Mouse (Mus musculus) brain, embryonic 14.5 days (tissue): ENCODE data around the gene Cend1. TPM values are rescaled to one million over a fixed set of nuclear protein-coding genes. Genes with fewer than 3 reads are reported as not detected.

Experiments used
- DNase-seq: peaks from one replicate; pipeline ENCODE4 v3.0.0-alpha.2; 2011; ENCODE audit warnings: low read depth
- CTCF ChIP-seq: fragments of 200-500 bp; IDR thresholded peaks from 2 replicates; pipeline ENCODE4 v1.5.1; 2012; ENCODE audit warnings: inconsistent platforms, mild to moderate bottlenecking, moderate library complexity, borderline replicate concordance; ENCODE audit not compliant: insufficient read depth, insufficient read length; ENCODE audit errors: extremely low read depth
- POLR2A ChIP-seq: fragments of 200-500 bp; IDR thresholded peaks from 2 replicates; pipeline ENCODE4 v1.6.1; 2012; ENCODE audit warnings: mild to moderate bottlenecking, inconsistent platforms, borderline replicate concordance; ENCODE audit not compliant: poor library complexity, insufficient read depth, insufficient read length, severe bottlenecking; ENCODE audit errors: extremely low read depth
- polyA plus RNA-seq: library from polyadenylated mRNA; depleted of rRNA; stranded (reverse); fragments of >200 nt; gene quantifications from 2 replicates; pipeline ENCODE4 v1.2.3, GENCODE M21; 2012

Cend1 gene
- polyA plus RNA-seq, 1 experiment = 54.4 TPM

DNA sequence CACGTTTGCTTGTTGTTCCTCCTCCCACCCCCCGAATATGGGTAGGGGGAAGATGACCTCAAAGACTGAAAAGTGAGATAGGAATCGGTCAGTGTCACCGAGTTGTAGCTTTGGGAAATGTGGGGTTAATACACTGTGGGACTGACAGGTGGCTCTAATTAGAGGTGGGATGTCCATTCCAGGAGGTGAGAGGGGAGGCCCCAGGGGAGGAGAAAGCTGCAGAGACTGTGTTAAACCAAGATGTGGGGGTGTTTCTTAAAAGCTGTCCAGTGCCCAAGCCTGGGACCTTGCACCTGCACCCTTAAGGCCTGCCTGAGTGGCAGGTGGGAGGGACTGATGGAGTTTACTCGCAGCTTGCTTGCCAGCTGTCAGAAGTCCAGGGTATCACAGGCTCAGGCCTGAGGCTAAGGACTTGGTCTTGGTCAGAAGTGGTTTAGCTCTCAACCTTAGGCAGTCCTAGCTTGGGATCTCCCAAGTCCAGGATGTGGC, 33.1 kb upstream of the Cend1 start:
- TF ChIP-seq POLR2A (no peak), CTCF (no peak)
- DNase-seq = no peak

DNA sequence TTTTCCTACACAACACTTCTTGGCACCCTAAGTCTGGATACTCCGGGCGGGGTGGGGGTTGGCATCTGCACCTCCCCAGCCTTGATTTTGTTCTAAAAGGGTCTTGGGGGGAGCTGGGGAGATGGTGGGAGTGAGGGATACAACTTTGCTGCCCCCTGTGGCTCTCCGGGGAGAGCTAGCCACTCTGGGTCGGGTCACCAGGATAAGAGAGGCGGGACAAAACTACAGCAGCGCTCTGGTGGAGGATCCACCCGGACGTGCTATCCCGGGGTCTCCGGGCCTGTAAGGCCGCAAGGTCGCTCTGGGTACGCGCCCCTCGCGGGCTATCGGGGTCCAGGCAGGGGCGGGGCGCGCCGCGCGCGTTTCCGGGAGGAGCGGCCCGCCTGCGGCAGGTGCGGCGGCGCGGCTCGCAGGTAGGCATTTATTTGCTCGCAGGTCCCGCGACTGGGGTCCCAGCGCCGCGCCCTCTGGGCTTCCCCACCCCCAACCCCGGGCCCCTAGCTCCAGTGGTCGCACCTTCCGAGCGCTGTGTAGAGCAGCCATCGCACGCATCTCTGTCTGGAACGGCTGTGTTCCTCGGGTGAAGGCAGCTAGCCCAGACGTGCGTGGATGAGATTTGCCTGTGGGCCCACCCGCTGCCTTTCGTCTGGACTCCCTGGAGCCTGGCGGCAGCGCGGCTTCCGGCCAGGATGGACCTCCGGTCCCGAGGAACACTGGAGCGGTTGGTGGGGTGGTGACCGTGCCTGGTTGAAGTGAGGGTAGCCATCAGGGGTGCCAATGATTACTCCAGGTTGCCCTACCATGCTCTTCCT, 32.4 kb upstream of the Cend1 start:
- TF ChIP-seq CTCF (no peak), POLR2A (no peak)
- DNase-seq = no peak

DNA sequence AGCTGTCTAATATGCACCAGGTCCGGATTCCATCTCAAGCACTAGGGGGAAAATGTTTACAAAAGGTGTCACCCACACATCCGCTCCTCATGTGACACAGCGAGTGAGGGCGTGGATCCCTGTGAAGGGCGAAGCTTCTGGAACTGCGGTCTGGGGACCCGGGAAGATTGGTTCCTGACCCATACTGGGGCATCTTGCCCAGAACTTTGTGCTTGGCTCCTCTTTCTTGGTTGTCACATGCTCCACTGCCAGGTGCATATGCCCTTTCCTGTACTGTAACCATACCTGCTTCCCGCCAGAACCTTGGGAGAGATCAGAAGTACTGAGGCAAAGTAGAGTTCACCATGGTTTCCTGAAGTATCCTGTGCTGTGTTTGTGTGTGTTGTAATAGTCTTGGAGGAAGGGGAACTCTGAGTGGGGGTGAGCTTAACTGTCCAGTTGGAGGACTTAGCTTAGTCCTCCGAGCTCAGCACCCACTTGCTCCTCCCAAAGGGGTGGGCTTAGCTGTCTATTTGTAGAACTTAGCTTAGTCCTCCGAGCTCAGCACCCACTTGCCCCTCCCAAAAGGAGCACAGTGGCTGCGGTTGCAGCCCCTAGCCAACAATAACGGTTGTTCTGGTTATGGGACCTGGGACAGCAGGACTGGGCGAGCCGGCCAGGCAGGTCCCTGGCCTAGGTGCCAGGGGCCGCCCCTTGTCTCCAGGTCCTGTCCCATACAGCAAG, 31.3 kb upstream of the Cend1 start, which contains the start of gene Cracr2b:
Cracr2b (plus strand) TSS at position 704 of the 723 bp plus-strand sequence.
- no peak for DNase-seq
- no peak for TF ChIP-seq POLR2A
- TF ChIP-seq CTCF = no peak

DNA sequence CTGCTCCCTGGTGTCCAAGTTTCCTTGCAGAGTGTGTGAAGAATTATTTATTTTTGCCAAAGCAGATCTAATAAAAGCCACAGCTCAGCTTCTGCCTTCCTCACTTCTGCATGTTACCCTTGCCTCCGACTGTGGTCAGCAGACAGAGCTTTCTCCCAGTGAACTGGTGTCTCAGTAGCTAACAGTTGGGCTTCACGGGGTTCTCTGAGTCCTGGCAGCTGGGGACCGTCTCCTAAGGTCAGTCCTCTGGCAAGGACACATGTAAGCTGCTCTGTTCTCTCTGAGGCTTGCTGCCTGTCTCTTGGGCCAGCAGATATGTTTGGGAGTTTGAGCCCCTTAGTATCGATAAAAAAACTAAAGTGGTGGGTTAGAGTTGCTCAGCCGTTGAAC, 30.7 kb upstream of the Cend1 start:
- TF ChIP-seq CTCF (no peak), POLR2A (no peak)
- DNase-seq = no peak

DNA sequence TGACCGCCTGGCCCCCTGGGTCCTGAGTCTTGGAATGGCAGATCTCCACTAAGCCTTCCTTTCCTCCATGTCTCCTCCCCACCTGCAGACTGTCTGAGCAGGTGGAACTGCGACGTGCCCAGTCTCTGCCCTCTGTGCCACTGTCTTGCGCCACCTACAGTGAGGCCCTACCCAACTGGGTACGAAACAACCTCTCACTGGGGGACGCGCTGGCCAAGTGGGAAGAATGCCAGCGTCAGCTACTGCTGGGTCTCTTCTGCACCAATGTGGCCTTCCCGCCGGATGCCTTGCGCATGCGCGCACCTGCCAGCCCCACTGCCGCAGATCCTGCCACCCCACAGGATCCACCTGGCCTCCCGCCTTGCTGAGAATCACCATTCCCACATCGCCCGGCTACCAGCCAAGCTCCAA, 30.0 kb upstream of the Cend1 start:
- no peak for TF ChIP-seq POLR2A
- no peak for TF ChIP-seq CTCF
- DNase-seq = no peak

DNA sequence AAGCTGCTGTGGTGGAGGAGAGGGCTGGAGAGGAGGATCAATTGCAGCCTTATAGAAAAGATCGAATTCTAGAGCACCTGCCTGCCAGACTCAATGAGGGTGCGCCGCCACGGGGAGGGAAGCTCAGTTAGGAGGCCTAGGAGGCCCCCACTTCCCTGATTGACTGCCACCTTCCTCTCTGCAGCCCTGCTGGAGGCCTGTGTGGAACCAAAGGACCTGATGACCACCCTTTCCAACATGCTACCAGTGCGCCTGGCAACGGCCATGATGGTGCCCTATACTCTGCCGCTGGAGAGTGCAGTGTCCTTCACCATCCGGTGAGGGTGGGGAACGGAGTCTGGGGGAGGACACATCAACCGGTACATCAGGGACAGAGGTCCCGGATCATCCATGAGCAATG, 29.4 kb upstream of the Cend1 start:
- TF ChIP-seq CTCF (no peak), POLR2A (no peak)
- DNase-seq = no peak

DNA sequence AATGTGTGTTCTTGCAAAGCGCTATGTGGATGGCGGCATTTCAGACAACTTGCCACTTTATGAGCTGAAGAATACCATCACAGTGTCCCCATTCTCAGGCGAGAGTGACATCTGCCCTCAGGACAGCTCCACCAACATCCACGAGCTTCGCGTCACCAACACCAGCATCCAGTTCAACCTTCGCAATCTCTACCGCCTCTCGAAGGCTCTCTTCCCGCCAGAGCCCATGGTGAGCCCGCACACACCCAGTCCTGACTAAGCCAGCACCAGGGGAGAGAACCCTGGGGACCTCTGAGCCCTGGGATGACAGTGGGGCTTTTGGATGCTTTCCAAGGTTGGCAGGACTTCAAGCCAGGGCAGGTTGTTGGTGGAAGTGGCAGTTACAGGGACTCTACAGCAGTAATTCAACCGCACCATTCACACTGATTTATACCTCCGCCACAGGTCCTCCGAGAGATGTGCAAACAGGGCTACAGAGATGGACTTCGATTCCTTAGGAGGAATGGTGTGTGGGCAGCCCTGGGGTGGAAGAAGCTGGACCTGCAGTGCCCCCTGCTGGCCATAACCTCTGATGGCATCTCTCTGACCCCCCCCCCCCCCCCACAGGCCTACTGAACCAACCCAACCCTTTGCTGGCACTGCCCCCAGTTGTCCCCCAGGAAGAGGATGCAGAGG, 28.8 kb upstream of the Cend1 start:
- no peak for TF ChIP-seq POLR2A
- peak; percentile 55 for TF ChIP-seq CTCF
- DNase-seq = no peak

DNA sequence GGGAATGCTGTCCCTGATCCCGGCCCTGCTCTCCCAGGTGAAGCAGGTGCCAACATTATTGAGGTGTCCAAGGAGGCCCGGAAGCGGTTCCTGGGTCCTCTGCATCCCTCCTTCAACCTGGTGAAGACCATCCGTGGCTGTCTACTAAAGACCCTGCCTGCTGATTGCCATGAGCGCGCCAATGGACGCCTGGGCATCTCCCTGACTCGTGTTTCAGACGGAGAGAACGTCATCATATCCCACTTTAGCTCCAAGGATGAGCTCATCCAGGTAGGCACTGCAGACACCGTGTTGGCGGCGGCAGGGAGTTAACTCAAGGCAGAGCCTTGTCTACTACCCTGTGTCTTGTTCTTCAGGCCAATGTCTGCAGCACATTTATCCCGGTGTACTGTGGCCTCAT, 27.9 kb upstream of the Cend1 start:
- DNase-seq = no peak
- TF ChIP-seq POLR2A (no peak), CTCF (no peak)

DNA sequence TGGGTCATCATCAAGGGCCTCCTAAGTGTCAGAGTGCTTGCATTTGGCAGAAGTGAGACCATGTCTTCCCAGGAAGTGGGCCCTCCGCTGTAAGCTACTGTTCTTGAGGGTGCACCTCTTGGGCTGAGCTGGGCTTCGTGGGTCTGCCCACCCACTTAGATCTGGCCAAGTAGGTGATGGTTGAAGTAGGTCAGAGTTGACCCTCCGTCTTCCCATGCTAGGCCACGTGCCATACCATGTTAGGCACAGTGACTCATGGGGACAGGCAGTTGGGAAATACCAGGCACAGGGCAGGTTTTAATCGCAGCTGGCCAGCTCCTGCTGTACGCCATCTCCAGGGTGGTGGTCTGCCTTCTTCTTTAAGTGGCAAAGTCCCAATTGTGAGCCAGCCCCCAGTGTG, 27.4 kb upstream of the Cend1 start:
- DNase-seq = no peak
- TF ChIP-seq CTCF = no peak

DNA sequence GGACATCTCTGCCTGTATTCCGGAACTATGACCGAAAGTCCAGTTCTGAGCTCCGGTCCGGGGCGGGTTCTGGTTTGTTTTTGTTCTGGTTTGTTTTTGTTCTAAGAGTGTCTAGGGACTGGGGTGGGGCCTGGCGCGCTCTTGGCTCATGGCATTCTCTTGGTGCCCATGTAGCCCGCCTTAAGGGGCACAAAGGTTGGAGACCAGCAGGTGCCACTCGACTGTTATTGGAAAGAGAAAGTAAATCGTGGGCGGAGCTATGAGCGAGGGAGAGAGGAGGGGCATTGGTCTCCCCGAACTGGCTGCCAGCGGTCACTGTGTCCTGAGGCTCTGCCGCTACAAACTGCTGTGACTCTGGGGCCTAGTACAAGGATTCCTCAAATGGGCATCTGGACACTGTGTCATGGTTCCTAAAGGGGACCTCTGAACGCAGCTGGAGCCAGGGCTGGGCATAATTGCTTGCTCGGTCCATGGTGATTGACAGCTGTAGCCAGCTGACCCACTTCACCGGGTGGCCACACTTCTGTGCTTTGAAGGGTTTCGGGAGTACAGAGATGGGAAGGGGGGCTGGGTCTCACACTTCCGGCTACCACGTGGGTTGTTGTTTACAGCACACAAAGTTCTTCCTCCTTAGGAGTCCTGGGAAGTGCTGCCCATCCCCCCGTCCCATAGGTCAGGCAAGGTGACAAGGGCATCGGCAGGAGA, 26.5 kb upstream of the Cend1 start:
- peak; percentile 59 for DNase-seq
- no peak for TF ChIP-seq CTCF
- TF ChIP-seq POLR2A = no peak
